18 mouse cellular contexts compared by ENCODE assay signal in the genomic region with DNA sequence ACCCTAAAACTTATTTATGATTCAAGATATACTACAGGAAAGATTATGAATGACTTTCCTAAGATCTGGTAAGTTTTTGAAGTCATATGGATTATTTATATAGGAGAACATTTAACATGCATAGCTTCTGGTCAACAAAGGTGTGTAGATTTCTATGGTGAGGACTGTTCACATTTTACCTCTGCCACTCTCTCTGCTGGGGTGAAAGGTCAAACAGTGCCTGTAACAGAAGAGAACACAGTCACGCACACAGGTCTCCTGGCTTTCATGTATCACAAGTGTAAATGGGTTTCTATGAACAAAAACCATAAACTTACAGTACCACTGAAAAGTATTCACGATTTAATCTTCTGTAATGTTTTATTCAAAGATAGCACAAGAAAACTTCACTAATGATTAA.
"Had no signal": no experiment of that assay in that cellular context is flagged by ENCODE, and none has a peak within 500 bp of the region (broad histone marks: within the 10 kb centered on the region; RNA-seq: fewer than 3 reads in every experiment).

No protein-coding gene starts in this region.

- H3K4me3 ChIP-seq: left cerebral cortex, adult 2 months; myocyte; neural tube, embryonic 13.5 days had no signal

- H3K9ac ChIP-seq: liver, embryonic 14.5 days; neural tube, embryonic 13.5 days had no signal

- H3K27ac ChIP-seq: hindbrain, postnatal 0 days; kidney, postnatal 0 days; left cerebral cortex, adult 2 months; liver, embryonic 14.5 days; neural tube, embryonic 13.5 days had no signal

- H3K9me3 ChIP-seq: neural tube, embryonic 13.5 days had no signal

- ATAC-seq: hindbrain, postnatal 0 days; inflammation-experienced regulatory T-cells, adult 6 months had no signal

- H3K27me3 ChIP-seq: neural tube, embryonic 13.5 days had no signal

- DNase-seq: kidney, adult 18-20 months; kidney, postnatal 25 days; layer of hippocampus, postnatal 36 days; lung, adult 2 months; lung, postnatal 14 days; lung, postnatal 4 days; midbrain, embryonic 14.5 days; thymus, adult 2 months; thymus, postnatal 14 days; thymus, postnatal 4 days had no signal

- H3K4me1 ChIP-seq: neural tube, embryonic 13.5 days had no signal

- H3K4me2 ChIP-seq: midbrain, embryonic 11.5 days; neural tube, embryonic 13.5 days had no signal
